Mouse (Mus musculus): ENCODE data around the gene Myadm. TPM values are rescaled to one million over a fixed set of nuclear protein-coding genes. Genes with fewer than 3 reads are reported as not detected.
"Not testable (repeated sequence)": the region's sequence is repeated elsewhere in the genome, so short reads cannot be mapped to it uniquely, and the experiment has no call there.

Myadm gene
- polyA plus RNA-seq, 1 experiment from 2014 or later: 16.6 TPM

GRCm38 (mm10) chr7:3291764-3292163, 2.9 kb downstream of the Myadm start:
- 58% methylated on average over 3 of the region's 3 CpGs for WGBS (ENCODE audit: insufficient replicate concordance)
- no peak overlapping the region for H3K9ac ChIP-seq
- H3K4me3 ChIP-seq: no peak overlapping the region

GRCm38 (mm10) chr7:3292271-3292670, 3.4 kb downstream of the Myadm start:
- peaks cover 65% of the 10 kb centered on the region for H3K4me1 ChIP-seq
- 61% methylated on average over 12 of the region's 12 CpGs for WGBS (ENCODE audit: insufficient replicate concordance)
- not testable (repeated sequence) for H3K9me3 ChIP-seq (replicated peaks); H3K9ac ChIP-seq; H3K27me3 ChIP-seq (replicated peaks); H3K27ac ChIP-seq; ATAC-seq
- 0 out of 2 replicates have a peak overlapping the region, but pooled peaks have one; percentile 43 for H3K4me3 ChIP-seq
- H3K36me3 ChIP-seq: peaks cover 14% of the 10 kb centered on the region
- H3K4me2 ChIP-seq: peak overlapping the region; percentile 73

More at GRCm38 (mm10) chr7:3291764-3292163, 2.9 kb downstream of the Myadm start:
- peaks cover 9% of the 10 kb centered on the region for H3K36me3 ChIP-seq
- no peak overlapping the region for H3K27ac ChIP-seq
- H3K4me2 ChIP-seq: peak overlapping the region; percentile 73
- peaks cover 65% of the 10 kb centered on the region for H3K4me1 ChIP-seq
- H3K9me3 ChIP-seq (replicated peaks): no peaks in the 10 kb centered on the region
- no peaks in the 10 kb centered on the region for H3K27me3 ChIP-seq (replicated peaks)
- no peak for ATAC-seq

GRCm38 (mm10) chr7:3292791-3293190, 3.9 kb downstream of the Myadm start:
- WGBS (ENCODE audit: insufficient replicate concordance): 2% methylated on average over 14 of the region's 14 CpGs
- peak; percentile 63 for ATAC-seq
- H3K4me2 ChIP-seq: peak overlapping the region; percentile 73
- peak overlapping the region; percentile 35 for H3K9ac ChIP-seq
- H3K4me1 ChIP-seq: peaks cover 65% of the 10 kb centered on the region
- 0 out of 2 replicates have a peak overlapping the region, but pooled peaks have one; percentile 20 for H3K27ac ChIP-seq
- no peaks in the 10 kb centered on the region for H3K27me3 ChIP-seq (replicated peaks)
- peaks cover 19% of the 10 kb centered on the region for H3K36me3 ChIP-seq
- H3K4me3 ChIP-seq: peak overlapping the region; percentile 43
- H3K9me3 ChIP-seq (replicated peaks): no peaks in the 10 kb centered on the region

GRCm38 (mm10) chr7:3294794-3295193, 5.9 kb downstream of the Myadm start:
- Histone ChIP-seq H3K9ac (no peak overlapping the region), H3K4me1 (peaks cover 55% of the 10 kb centered on the region), H3K27me3 (replicated peaks) (0 out of 2 replicates have a peak, but pooled peaks cover 4% of the 10 kb centered on the region), H3K9me3 (replicated peaks) (no peaks in the 10 kb centered on the region), H3K36me3 (peaks cover 28% of the 10 kb centered on the region), H3K27ac (no peak overlapping the region), H3K4me3 (no peak overlapping the region), H3K4me2 (no peak overlapping the region)
- WGBS (ENCODE audit: insufficient replicate concordance): 43% methylated on average over 1 of the region's 1 CpGs
- no peak for ATAC-seq

- H3K9ac ChIP-seq: no peak overlapping the region
- WGBS (ENCODE audit: insufficient replicate concordance): 36% methylated on average over 5 of the region's 5 CpGs
- H3K27me3 ChIP-seq (replicated peaks): peaks cover 9% of the 10 kb centered on the region
- no peak overlapping the region for H3K27ac ChIP-seq
- ATAC-seq: no peak
- H3K9me3 ChIP-seq (replicated peaks): no peaks in the 10 kb centered on the region
- H3K4me2 ChIP-seq: no peak overlapping the region
- H3K4me1 ChIP-seq: peaks cover 48% of the 10 kb centered on the region
- peaks cover 29% of the 10 kb centered on the region for H3K36me3 ChIP-seq
- H3K4me3 ChIP-seq: no peak overlapping the region
These were observed 6.6 kb downstream of the Myadm start for GRCm38 (mm10) chr7:3295321-3296110.

GRCm38 (mm10) chr7:3296711-3297110, 7.8 kb downstream of the Myadm start:
- 85% methylated on average over 16 of the region's 16 CpGs for WGBS (ENCODE audit: insufficient replicate concordance)
- peaks cover 37% of the 10 kb centered on the region for H3K4me1 ChIP-seq
- H3K4me3 ChIP-seq: no peak overlapping the region
- H3K27ac ChIP-seq: no peak overlapping the region
- peaks cover 21% of the 10 kb centered on the region for H3K27me3 ChIP-seq (replicated peaks)
- no peak overlapping the region for H3K4me2 ChIP-seq
- peaks cover 29% of the 10 kb centered on the region for H3K36me3 ChIP-seq
- ATAC-seq: no peak
- no peaks in the 10 kb centered on the region for H3K9me3 ChIP-seq (replicated peaks)
- H3K9ac ChIP-seq: no peak overlapping the region

GRCm38 (mm10) chr7:3299941-3300617, 11.2 kb downstream of the Myadm start:
- peaks cover 25% of the 10 kb centered on the region for H3K36me3 ChIP-seq
- H3K4me2 ChIP-seq: no peak overlapping the region
- WGBS (ENCODE audit: insufficient replicate concordance): 42% methylated on average over 7 of the region's 7 CpGs
- H3K27me3 ChIP-seq (replicated peaks): peaks cover 54% of the 10 kb centered on the region
- H3K4me1 ChIP-seq: peaks cover 23% of the 10 kb centered on the region
- H3K27ac ChIP-seq: no peak overlapping the region
- ATAC-seq: no peak
- no peaks in the 10 kb centered on the region for H3K9me3 ChIP-seq (replicated peaks)
- H3K9ac ChIP-seq: no peak overlapping the region
- no peak overlapping the region for H3K4me3 ChIP-seq

GRCm38 (mm10) chr7:3300891-3301627, 12.2 kb downstream of the Myadm start:
- Histone ChIP-seq H3K27me3 (replicated peaks) (peaks cover 64% of the 10 kb centered on the region), H3K36me3 (peaks cover 23% of the 10 kb centered on the region), H3K27ac (no peak overlapping the region), H3K9me3 (replicated peaks) (no peaks in the 10 kb centered on the region), H3K4me1 (peaks cover 15% of the 10 kb centered on the region), H3K4me3 (no peak overlapping the region), H3K4me2 (no peak overlapping the region), H3K9ac (no peak overlapping the region)
- ATAC-seq: no peak
- 41% methylated on average over 8 of the region's 8 CpGs for WGBS (ENCODE audit: insufficient replicate concordance)

- peak overlapping the region; percentile 54 for H3K4me2 ChIP-seq
- no peaks in the 10 kb centered on the region for H3K9me3 ChIP-seq (replicated peaks)
- peaks cover 19% of the 10 kb centered on the region for H3K36me3 ChIP-seq
- no peak overlapping the region for H3K9ac ChIP-seq
- no peak overlapping the region for H3K27ac ChIP-seq
- peaks cover 15% of the 10 kb centered on the region for H3K4me1 ChIP-seq
- 3% methylated on average over 33 of the region's 33 CpGs for WGBS (ENCODE audit: insufficient replicate concordance)
- H3K4me3 ChIP-seq: peak overlapping the region; percentile 23
- no peak for ATAC-seq
- H3K27me3 ChIP-seq (replicated peaks): peaks cover 72% of the 10 kb centered on the region
These were observed 13.0 kb downstream of the Myadm start for GRCm38 (mm10) chr7:3301628-3302555.

- Histone ChIP-seq H3K9me3 (replicated peaks) (no peaks in the 10 kb centered on the region), H3K4me3 (peak overlapping the region; percentile 30; the same call in 1 of the 2 replicates), H3K4me1 (peaks cover 15% of the 10 kb centered on the region), H3K9ac (no peak overlapping the region), H3K27ac (no peak overlapping the region), H3K36me3 (peaks cover 11% of the 10 kb centered on the region), H3K4me2 (peak overlapping the region; percentile 54), H3K27me3 (replicated peaks) (peaks cover 72% of the 10 kb centered on the region)
- WGBS (ENCODE audit: insufficient replicate concordance): 3% methylated on average over 16 of the region's 16 CpGs
- no peak for ATAC-seq
These were observed 13.8 kb downstream of the Myadm start for GRCm38 (mm10) chr7:3302556-3303275.

Data from liver, embryonic 12.5 days (tissue).